Mouse (Mus musculus) cerebellum, adult 9-11 months (tissue): ENCODE results near the gene Fbxw8.

Experiments used
- DNase-seq: peaks from one replicate; pipeline ENCODE4 v3.0.0; 2022

Gene Fbxw8

GRCm38 (mm10) chr5:118149711-118150110, 5.6 kb downstream of the Fbxw8 start:
- DNase-seq, result no peak

- no peak for DNase-seq
Measured at GRCm38 (mm10) chr5:118147264-118147663, 8.0 kb downstream of the Fbxw8 start.

GRCm38 (mm10) chr5:118145999-118146679, 9.1 kb downstream of the Fbxw8 start:
- DNase-seq, result no peak

- no peak for DNase-seq
Measured at GRCm38 (mm10) chr5:118145458-118145857, 9.8 kb downstream of the Fbxw8 start.

- DNase-seq, result no peak
Measured at GRCm38 (mm10) chr5:118144770-118145169, 10.5 kb downstream of the Fbxw8 start.

- DNase-seq, result no peak
Measured at GRCm38 (mm10) chr5:118144327-118144726, 10.9 kb downstream of the Fbxw8 start.

GRCm38 (mm10) chr5:118143211-118144026, 11.8 kb downstream of the Fbxw8 start:
- DNase-seq, result no peak

- DNase-seq, result no peak
Measured at GRCm38 (mm10) chr5:118142471-118142870, 12.8 kb downstream of the Fbxw8 start.

- DNase-seq, result no peak
Measured at GRCm38 (mm10) chr5:118139630-118140029, 15.6 kb downstream of the Fbxw8 start.

- DNase-seq, result no peak
Measured at GRCm38 (mm10) chr5:118136391-118136790, 18.9 kb downstream of the Fbxw8 start.

- no peak for DNase-seq
Measured at GRCm38 (mm10) chr5:118128651-118129050, 26.6 kb downstream of the Fbxw8 start.

- DNase-seq, result peak; percentile 68
Measured at GRCm38 (mm10) chr5:118128208-118128607, 27.1 kb downstream of the Fbxw8 start.

GRCm38 (mm10) chr5:118126671-118127070, 28.6 kb downstream of the Fbxw8 start:
- DNase-seq, result peak; percentile 64

- DNase-seq, result no peak
Measured at GRCm38 (mm10) chr5:118123096-118123495, 32.2 kb downstream of the Fbxw8 start.

- no peak for DNase-seq
Measured at GRCm38 (mm10) chr5:118121928-118122327, 33.3 kb downstream of the Fbxw8 start.

GRCm38 (mm10) chr5:118120670-118121069, 34.6 kb downstream of the Fbxw8 start:
- no peak for DNase-seq

- DNase-seq, result no peak
Measured at GRCm38 (mm10) chr5:118118922-118119321, 36.3 kb downstream of the Fbxw8 start.

- DNase-seq, result no peak
Measured at GRCm38 (mm10) chr5:118118351-118118750, 36.9 kb downstream of the Fbxw8 start.

GRCm38 (mm10) chr5:118113617-118114016, 41.6 kb downstream of the Fbxw8 start:
- DNase-seq, result peak; percentile 64

- DNase-seq, result no peak
Measured at GRCm38 (mm10) chr5:118113043-118113442, 42.2 kb downstream of the Fbxw8 start.

GRCm38 (mm10) chr5:118108794-118109440, 46.3 kb downstream of the Fbxw8 start:
- peak; percentile 68 for DNase-seq

GRCm38 (mm10) chr5:118108124-118108793, 47.0 kb downstream of the Fbxw8 start:
- peak; percentile 96 for DNase-seq

GRCm38 (mm10) chr5:118106667-118107066, 48.6 kb downstream of the Fbxw8 start:
- DNase-seq, result no peak
